Mouse (Mus musculus): ENCODE measurements around the gene Glrb. TPM values are rescaled to one million over a fixed set of nuclear protein-coding genes. Genes with fewer than 3 reads are reported as not detected.
A peak's percentile ranks its signal among the peaks of the same experiment; 100 is the strongest.

Gene Glrb
- polyA plus RNA-seq, 1 experiment from 2014 or later, result 6.7 TPM

DNA sequence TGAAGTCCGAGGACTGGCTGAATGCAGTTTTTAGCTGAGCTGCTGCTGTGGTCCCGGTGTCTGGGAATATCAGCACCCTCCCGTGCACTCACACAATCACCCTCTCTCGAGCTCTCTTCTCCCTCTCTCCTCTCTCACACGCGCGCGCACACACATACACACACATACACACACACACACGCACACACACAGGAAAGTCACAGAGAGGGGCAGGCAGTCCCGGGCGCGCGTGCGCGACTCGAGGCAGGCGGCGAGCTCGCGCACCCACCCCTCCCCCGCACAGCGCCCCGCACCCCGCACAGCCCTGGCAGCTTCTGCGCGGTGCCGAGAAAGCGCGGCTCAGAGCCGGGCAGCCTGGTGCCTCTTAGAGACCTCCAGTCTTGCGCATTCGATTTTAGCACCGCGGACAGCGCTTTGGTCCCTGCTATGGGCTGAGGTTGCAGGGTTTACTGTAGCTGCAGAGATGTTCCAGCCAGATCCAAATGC is 110.8 kb downstream of the Glrb start, which contains the start of gene Gria2:
TSS of gene Gria2 (minus strand) at position 240 of the 486 bp plus-strand sequence.
- peak within 1 kb of the TSS; percentile 64 for H3K4me2 ChIP-seq (replicated peaks; ENCODE audit: low read depth, low read length)
- no peak within 1 kb of the TSS for H3K9ac ChIP-seq (replicated peaks; ENCODE audit: low read length)
- H3K27me3 ChIP-seq (ENCODE audit: insufficient read depth, low read length), result peaks cover 23% of the 10 kb centered on the region
- under 1% methylated on average over 34 of the region's 35 CpGs for WGBS
- no peaks in the 10 kb centered on the region for H3K36me3 ChIP-seq (ENCODE audit: insufficient read depth, low read length)
- H3K9me3 ChIP-seq (ENCODE audit: low read length), result no peaks in the 10 kb centered on the region
- peaks cover 11% of the 10 kb centered on the region; the same call in 1 of the 2 replicates for H3K4me1 ChIP-seq (ENCODE audit: insufficient read depth, low read length)
- peak within 1 kb of the TSS; percentile 41 for H3K4me3 ChIP-seq (ENCODE audit: low read length)
- no peak within 1 kb of the TSS for H3K27ac ChIP-seq (ENCODE audit: low read length)
- peak; percentile 97 for ATAC-seq (ENCODE audit: low FRiP score, low TSS enrichment)

DNA sequence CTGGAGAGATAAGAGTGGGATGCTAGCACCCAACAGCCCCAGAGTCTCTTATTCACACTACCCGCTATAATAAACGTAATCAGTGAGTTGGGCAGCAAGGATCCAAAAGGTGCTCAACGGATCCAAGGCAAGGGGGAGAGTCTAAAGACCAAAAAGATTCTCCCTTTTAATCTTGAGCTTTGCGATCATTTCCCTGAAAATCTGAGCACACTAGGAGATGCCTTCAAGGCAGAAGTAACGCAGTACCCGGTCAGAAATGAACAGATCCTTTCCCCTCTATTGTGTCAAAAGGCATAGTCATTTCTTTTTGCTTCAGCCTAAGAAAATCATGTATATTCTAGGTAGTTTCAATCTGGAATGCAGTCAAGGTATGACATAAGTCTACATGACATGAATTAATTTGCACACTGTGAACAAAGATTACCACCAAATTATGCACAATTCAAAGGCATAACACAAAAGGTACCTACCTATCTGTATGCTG is 111.6 kb downstream of the Glrb start:
- Histone ChIP-seq H3K4me2 (replicated peaks; ENCODE audit: low read depth, low read length) (no peak overlapping the region), H3K4me3 (ENCODE audit: low read length) (no peak overlapping the region)
- 20% methylated on average over 6 of the region's 6 CpGs for WGBS

DNA sequence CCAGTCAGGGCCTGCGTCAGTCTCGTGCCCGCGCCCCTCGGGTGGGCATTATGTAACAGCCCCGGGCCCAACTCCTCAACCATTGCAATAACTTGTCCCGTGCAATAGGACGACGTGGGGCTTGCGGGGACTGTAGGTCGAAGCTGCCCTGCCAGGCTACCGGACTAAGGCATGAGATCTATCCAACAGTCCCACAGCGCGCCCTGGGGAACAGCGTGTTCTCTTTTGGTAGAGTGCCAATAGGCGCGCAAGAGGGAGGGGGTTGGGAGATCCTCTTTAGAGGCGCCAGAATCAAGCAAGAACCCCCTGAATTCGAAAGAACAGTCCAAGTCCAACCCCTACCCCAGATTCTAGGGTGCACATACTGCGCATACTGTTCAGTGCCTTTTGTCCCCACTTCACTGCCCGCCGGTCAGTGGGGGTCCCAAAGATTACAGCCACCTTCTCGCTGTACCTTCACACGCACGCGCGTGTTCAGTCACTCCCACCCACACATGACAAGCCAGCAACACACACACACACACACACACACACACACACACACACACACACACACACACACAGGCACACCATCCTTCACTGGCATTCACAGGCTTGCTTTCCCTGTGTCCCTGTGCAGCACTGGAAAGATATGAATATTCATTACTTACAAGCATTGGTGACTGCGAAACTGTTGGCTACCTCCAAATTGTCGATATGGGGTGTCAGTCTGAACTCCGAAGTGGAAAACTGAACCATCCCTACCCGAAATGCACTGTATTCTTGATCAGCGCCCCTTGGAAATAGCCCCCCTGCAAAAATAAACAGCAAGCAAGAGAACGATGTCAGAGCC is 112.2 kb downstream of the Glrb start:
- 12% methylated on average over 33 of the region's 33 CpGs for WGBS
- Histone ChIP-seq H3K27ac (ENCODE audit: low read length) (no peak overlapping the region), H3K4me2 (replicated peaks; ENCODE audit: low read depth, low read length) (peak overlapping the region; percentile 56), H3K9me3 (ENCODE audit: low read length) (no peaks in the 10 kb centered on the region), H3K9ac (replicated peaks; ENCODE audit: low read length) (no peak overlapping the region), H3K36me3 (ENCODE audit: insufficient read depth, low read length) (no peaks in the 10 kb centered on the region), H3K4me3 (ENCODE audit: low read length) (peak overlapping the region; percentile 41), H3K4me1 (ENCODE audit: insufficient read depth, low read length) (peaks cover 11% of the 10 kb centered on the region; the same call in 1 of the 2 replicates), H3K27me3 (ENCODE audit: insufficient read depth, low read length) (peaks cover 23% of the 10 kb centered on the region)
- peak; percentile 29; the same call in 1 of the 2 replicates for ATAC-seq (ENCODE audit: low FRiP score, low TSS enrichment)

More for the DNA sequence above, 111.6 kb downstream of the Glrb start:
- no peaks in the 10 kb centered on the region for H3K36me3 ChIP-seq (ENCODE audit: insufficient read depth, low read length)
- no peaks in the 10 kb centered on the region for H3K9me3 ChIP-seq (ENCODE audit: low read length)
- H3K27ac ChIP-seq (ENCODE audit: low read length), result no peak overlapping the region
- peaks cover 23% of the 10 kb centered on the region for H3K27me3 ChIP-seq (ENCODE audit: insufficient read depth, low read length)
- ATAC-seq (ENCODE audit: low FRiP score, low TSS enrichment), result no peak
- no peak overlapping the region for H3K9ac ChIP-seq (replicated peaks; ENCODE audit: low read length)
- peaks cover 11% of the 10 kb centered on the region; the same call in 1 of the 2 replicates for H3K4me1 ChIP-seq (ENCODE audit: insufficient read depth, low read length)

- Histone ChIP-seq H3K4me3 (ENCODE audit: low read length) (peak overlapping the region; percentile 41), H3K27me3 (ENCODE audit: insufficient read depth, low read length) (peaks cover 23% of the 10 kb centered on the region), H3K9me3 (ENCODE audit: low read length) (no peaks in the 10 kb centered on the region), H3K4me2 (replicated peaks; ENCODE audit: low read depth, low read length) (peak overlapping the region; percentile 56), H3K36me3 (ENCODE audit: insufficient read depth, low read length) (no peaks in the 10 kb centered on the region), H3K27ac (ENCODE audit: low read length) (no peak overlapping the region), H3K4me1 (ENCODE audit: insufficient read depth, low read length) (peaks cover 11% of the 10 kb centered on the region; the same call in 1 of the 2 replicates), H3K9ac (replicated peaks; ENCODE audit: low read length) (no peak overlapping the region)
- WGBS, result 2% methylated on average over 29 of the region's 29 CpGs
- ATAC-seq (ENCODE audit: low FRiP score, low TSS enrichment), result peak; percentile 72
Measured at GRCm38 (mm10) chr3:80800299-80800994, 113.0 kb downstream of the Glrb start.

GRCm38 (mm10) chr3:80797935-80798334 is 115.5 kb downstream of the Glrb start:
- Histone ChIP-seq H3K9me3 (ENCODE audit: low read length) (no peaks in the 10 kb centered on the region), H3K4me3 (ENCODE audit: low read length) (no peak overlapping the region), H3K27me3 (ENCODE audit: insufficient read depth, low read length) (peaks cover 23% of the 10 kb centered on the region), H3K4me1 (ENCODE audit: insufficient read depth, low read length) (peaks cover 11% of the 10 kb centered on the region; the same call in 1 of the 2 replicates), H3K4me2 (replicated peaks; ENCODE audit: low read depth, low read length) (no peak overlapping the region), H3K36me3 (ENCODE audit: insufficient read depth, low read length) (no peaks in the 10 kb centered on the region), H3K9ac (replicated peaks; ENCODE audit: low read length) (no peak overlapping the region), H3K27ac (ENCODE audit: low read length) (no peak overlapping the region)
- WGBS, result 91% methylated on average over 1 of the region's 1 CpGs
- no peak for ATAC-seq (ENCODE audit: low FRiP score, low TSS enrichment)

DNA sequence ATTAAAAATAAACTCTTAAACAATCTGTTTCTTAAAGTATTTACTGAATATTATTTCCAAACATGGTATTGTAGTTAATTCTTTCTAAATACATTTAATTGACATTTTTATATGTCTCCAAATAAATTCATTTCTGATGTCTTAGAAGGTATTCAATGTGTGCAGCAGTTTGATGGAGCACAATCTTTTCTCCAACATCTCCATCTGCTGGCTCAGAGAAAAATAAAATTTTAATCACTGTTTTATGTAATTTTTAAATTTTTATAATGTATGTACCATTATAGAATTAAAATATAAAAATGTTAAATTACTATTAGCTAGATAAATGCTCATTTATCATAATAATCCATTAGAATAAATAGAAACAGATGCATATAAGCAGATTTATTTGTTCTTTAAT is 116.7 kb downstream of the Glrb start:
- Histone ChIP-seq H3K4me1 (ENCODE audit: insufficient read depth, low read length) (peaks cover 11% of the 10 kb centered on the region; the same call in 1 of the 2 replicates), H3K4me2 (replicated peaks; ENCODE audit: low read depth, low read length) (no peak overlapping the region), H3K4me3 (ENCODE audit: low read length) (no peak overlapping the region), H3K36me3 (ENCODE audit: insufficient read depth, low read length) (no peaks in the 10 kb centered on the region), H3K9ac (replicated peaks; ENCODE audit: low read length) (no peak overlapping the region), H3K9me3 (ENCODE audit: low read length) (no peaks in the 10 kb centered on the region), H3K27ac (ENCODE audit: low read length) (no peak overlapping the region), H3K27me3 (ENCODE audit: insufficient read depth, low read length) (peaks cover 16% of the 10 kb centered on the region)
- no peak for ATAC-seq (ENCODE audit: low FRiP score, low TSS enrichment)

DNA sequence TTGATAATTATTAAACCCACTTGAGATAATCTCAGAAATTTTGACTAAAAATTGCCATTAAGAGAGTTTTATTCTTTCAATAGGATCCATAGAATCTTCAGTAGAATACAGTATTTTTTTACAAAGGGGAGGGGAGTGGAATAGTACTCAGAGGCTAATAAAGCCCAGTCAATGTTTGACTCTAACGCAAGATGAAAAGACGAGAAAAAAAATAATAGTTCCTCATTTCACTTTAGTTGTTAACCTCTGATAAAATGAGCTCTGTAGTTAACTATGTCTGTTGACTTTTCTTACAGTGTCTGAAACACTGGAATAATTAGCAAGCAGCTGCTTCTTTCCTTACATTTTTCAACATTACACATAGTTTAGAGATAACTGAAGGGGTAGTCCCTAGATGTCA is 118.2 kb downstream of the Glrb start:
- Histone ChIP-seq H3K36me3 (ENCODE audit: insufficient read depth, low read length) (no peaks in the 10 kb centered on the region), H3K4me1 (ENCODE audit: insufficient read depth, low read length) (0 out of 2 replicates have a peak, but pooled peaks cover 3% of the 10 kb centered on the region), H3K4me3 (ENCODE audit: low read length) (no peak overlapping the region), H3K27ac (ENCODE audit: low read length) (no peak overlapping the region), H3K9ac (replicated peaks; ENCODE audit: low read length) (no peak overlapping the region), H3K27me3 (ENCODE audit: insufficient read depth, low read length) (peaks cover 3% of the 10 kb centered on the region), H3K4me2 (replicated peaks; ENCODE audit: low read depth, low read length) (no peak overlapping the region), H3K9me3 (ENCODE audit: low read length) (no peaks in the 10 kb centered on the region)
- WGBS, result 76% methylated on average over 2 of the region's 2 CpGs
- ATAC-seq (ENCODE audit: low FRiP score, low TSS enrichment), result no peak

Other genes starting within 250 kb of the Glrb start
- gene Gria2, start 110.8 kb downstream of the Glrb start, polyA plus RNA-seq (2015; fragmentation: Nextera tagmentation; extraction: Ambion mirVana), result 0.54 and 0.89 TPM in 2 replicates
- 28.1 and 30.8 TPM in 2 replicates for gene Pdgfc, start 122.8 kb upstream of the Glrb start, polyA plus RNA-seq (2015; fragmentation: Nextera tagmentation; extraction: Ambion mirVana)

Measured in kidney, embryonic 16.5 days (tissue).